Mouse (Mus musculus) C2C12 (cell line): ENCODE measurements around the gene Fam53b. TPM values are rescaled to one million over a fixed set of nuclear protein-coding genes. Genes with fewer than 3 reads are reported as not detected.

Experiments
- H3K27me3 ChIP-seq: one replicate; pipeline ENCODE4 v1.6.1; 2011; ENCODE audit not compliant: control insufficient read depth, insufficient read depth, insufficient read length
- H3K36me3 ChIP-seq: one replicate; pipeline ENCODE4 v1.6.1; 2011; ENCODE audit not compliant: control insufficient read depth, insufficient read depth
- H3K4me3 ChIP-seq: one replicate; pipeline ENCODE4 v1.5.1; 2011; ENCODE audit warnings: mild to moderate bottlenecking, control low read depth; ENCODE audit not compliant: poor library complexity, insufficient read depth, severe bottlenecking
- H3K79me2 ChIP-seq: one replicate; pipeline ENCODE4 v1.6.1; 2011; ENCODE audit not compliant: control insufficient read depth, insufficient read depth
- H3K79me3 ChIP-seq: one replicate; pipeline ENCODE4 v1.6.1; 2011; ENCODE audit warnings: low read depth, control low read depth
- H3ac ChIP-seq: one replicate; pipeline ENCODE3; 2011; ENCODE audit warnings: low read depth; ENCODE audit not compliant: control insufficient read depth, insufficient read length
- CEBPB ChIP-seq: IDR thresholded peaks from one replicate; pipeline ENCODE4 v1.6.1; 2011; ENCODE audit warnings: low read depth, mild to moderate bottlenecking, control low read depth, moderate library complexity
- CTCF ChIP-seq: IDR thresholded peaks from one replicate; pipeline ENCODE4 v1.5.1; 2011; ENCODE audit not compliant: control insufficient read depth, insufficient read depth, insufficient read length
- FOSL1 ChIP-seq: IDR thresholded peaks from one replicate; pipeline ENCODE4 v1.8.0; 2011; ENCODE audit warnings: mild to moderate bottlenecking, low read length; ENCODE audit not compliant: poor library complexity, insufficient read depth, severe bottlenecking
- MAX ChIP-seq: IDR thresholded peaks from one replicate; pipeline ENCODE4 v1.6.1; 2011; ENCODE audit warnings: mild to moderate bottlenecking, control low read depth
- MYOD1 ChIP-seq: IDR thresholded peaks from one replicate; pipeline ENCODE4 v1.6.1; 2011; ENCODE audit warnings: low read depth; ENCODE audit not compliant: control insufficient read depth, insufficient read length
- MYOG ChIP-seq: IDR thresholded peaks from one replicate; pipeline ENCODE4 v1.6.1; 2011; ENCODE audit not compliant: control insufficient read depth, insufficient read length; ENCODE audit errors: extremely low read depth
- USF1 ChIP-seq: IDR thresholded peaks from one replicate; pipeline ENCODE4 v1.6.1; 2011; ENCODE audit warnings: low read depth, mild to moderate bottlenecking, control low read depth, moderate library complexity
- polyA plus RNA-seq: library from polyadenylated mRNA; unstranded; fragments of >200 nt; fragmentation: generic; extraction: Trizol; gene quantifications from one replicate; pipeline ENCODE4 v1.2.1, GENCODE M21; 2012; ENCODE audit warnings: missing spikeins

Fam53b gene
- polyA plus RNA-seq, 1 experiment = 3.2 TPM

DNA sequence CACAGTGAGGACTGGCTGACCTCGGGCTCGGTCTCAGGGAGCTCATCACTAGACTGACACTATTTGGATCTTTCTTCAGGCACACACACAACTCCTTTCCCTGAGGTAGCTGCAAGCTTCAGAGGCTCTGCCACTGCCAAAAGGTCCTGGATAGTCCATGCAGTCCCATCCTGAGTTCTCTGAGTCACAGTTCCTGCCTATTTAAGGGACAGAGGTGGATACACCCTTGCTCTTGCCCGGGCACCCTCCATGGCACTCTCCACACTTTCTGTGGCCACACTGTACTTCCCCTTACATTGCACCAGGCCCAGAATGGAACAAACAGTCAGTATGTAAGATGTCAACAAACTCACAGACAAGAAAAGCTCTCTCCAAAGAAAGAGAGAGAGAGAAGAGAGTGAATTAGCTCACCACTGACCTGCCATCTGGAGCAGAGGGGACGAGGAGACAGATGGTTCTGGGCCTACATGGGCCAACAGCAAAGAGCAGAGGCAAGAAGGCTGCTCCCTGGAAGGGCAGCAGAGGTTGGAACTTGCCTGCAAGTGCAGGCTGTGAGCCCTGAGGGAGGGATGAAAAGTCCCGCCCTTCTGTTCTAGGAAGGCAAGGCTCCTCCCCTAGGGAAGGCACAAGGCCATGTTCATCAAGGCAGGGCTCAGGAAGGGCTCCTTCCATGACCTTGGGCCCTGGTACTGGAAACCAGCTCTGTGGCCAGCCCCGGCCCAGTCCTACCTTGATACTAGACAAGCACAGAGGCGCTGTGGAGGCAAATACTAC, 37.2 kb downstream of the Fam53b start:
- TF ChIP-seq USF1 (no peak), FOSL1 (no peak)
- H3K4me3 ChIP-seq = no peak overlapping the region
- no peaks in the 10 kb centered on the region for H3K27me3 ChIP-seq
- no peak overlapping the region for H3ac ChIP-seq
- no peaks in the 10 kb centered on the region for H3K36me3 ChIP-seq
- no peaks in the 10 kb centered on the region for H3K79me3 ChIP-seq
- H3K79me2 ChIP-seq = no peaks in the 10 kb centered on the region

DNA sequence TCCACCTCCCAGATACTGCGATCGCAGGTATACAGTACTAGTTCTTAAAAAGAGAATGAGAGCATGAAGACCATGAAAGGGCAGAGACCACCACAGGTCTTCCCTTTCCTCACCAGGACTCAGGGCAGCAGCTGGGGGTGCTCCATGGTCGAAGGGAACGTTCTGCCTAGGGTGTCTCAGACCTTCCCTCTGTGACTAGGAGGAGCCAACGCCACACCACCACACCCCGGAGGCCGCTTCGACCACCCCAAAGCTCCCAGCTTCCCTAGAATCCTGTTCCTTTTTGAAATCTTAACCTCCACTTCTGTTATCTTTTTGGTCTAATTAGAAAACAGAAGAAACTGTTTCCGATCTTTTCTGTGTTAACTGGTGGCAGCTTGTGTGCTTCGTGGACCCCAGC, 37.8 kb downstream of the Fam53b start:
- H3K79me3 ChIP-seq = no peaks in the 10 kb centered on the region
- no peak for TF ChIP-seq MYOD1
- no peaks in the 10 kb centered on the region for H3K27me3 ChIP-seq
- H3K36me3 ChIP-seq = no peaks in the 10 kb centered on the region
- no peaks in the 10 kb centered on the region for H3K79me2 ChIP-seq
- H3K4me3 ChIP-seq = no peak overlapping the region
- H3ac ChIP-seq = no peak overlapping the region

DNA sequence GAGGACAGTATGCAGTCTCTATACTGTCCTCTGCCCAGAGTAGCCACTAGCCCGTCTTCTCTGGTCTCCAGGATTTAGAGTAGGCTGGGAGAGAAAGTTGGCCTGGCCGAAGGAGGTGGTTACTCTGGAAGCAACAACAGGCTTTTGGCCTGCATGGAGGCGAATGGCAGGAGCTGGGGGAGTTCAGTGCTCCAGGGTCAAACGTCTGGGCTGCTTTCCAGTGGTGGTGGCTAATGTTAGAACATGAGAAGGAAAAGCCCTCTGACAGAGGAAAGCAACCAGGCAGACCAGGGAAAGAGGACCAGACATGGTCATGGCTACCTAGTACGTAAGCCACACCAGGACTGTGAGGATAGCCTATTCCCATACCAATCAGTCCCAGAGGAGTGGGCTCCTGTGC, 38.4 kb downstream of the Fam53b start:
- no peaks in the 10 kb centered on the region for H3K27me3 ChIP-seq
- TF ChIP-seq CEBPB = no peak
- TF ChIP-seq MYOD1 = no peak
- TF ChIP-seq USF1 = no peak
- no peak for TF ChIP-seq FOSL1
- TF ChIP-seq MAX = no peak
- TF ChIP-seq CTCF = no peak
- TF ChIP-seq MYOG = no peak
- no peaks in the 10 kb centered on the region for H3K79me3 ChIP-seq
- H3K4me3 ChIP-seq = no peak overlapping the region
- H3K36me3 ChIP-seq = no peaks in the 10 kb centered on the region
- no peak overlapping the region for H3ac ChIP-seq
- no peaks in the 10 kb centered on the region for H3K79me2 ChIP-seq

DNA sequence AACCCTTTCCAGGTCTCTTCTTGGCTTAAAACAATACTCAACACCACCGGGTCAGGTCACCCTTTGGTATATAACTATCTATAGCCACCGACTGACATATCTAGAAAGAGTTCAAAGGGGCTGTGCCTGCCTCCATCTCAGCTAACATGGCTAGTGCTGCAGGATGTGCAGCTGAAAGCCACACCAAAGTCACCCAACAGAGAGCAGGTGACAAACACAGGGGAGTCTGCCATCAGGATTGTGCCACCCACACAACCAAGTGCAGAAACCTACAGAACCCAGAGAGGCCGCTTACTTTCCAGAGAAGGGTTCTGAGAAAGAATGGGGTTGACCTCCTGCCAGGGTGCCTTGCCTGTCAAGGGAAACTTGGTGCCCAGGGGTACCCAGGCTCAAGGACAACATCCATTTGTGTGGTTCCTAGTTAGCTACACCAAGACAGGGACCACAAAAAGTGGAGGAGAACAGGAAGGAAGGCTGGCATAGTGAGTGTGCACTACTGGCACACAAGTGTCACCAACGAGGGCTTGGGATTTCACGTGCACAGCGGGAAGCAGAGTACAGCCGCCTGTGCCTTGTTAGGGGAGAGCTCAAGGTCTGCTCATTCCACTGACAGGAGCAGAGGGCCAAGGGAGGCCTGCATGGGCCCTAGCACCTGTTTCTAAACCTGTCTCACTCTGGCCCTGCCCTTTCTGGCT, 40.5 kb downstream of the Fam53b start:
- Histone ChIP-seq H3K36me3 (no peaks in the 10 kb centered on the region), H3K79me3 (no peaks in the 10 kb centered on the region), H3K4me3 (no peak overlapping the region), H3ac (no peak overlapping the region), H3K27me3 (no peaks in the 10 kb centered on the region), H3K79me2 (no peaks in the 10 kb centered on the region)
- TF ChIP-seq CTCF (no peak), MYOD1 (no peak), MYOG (no peak), CEBPB (no peak), MAX (no peak), USF1 (no peak), FOSL1 (no peak)

DNA sequence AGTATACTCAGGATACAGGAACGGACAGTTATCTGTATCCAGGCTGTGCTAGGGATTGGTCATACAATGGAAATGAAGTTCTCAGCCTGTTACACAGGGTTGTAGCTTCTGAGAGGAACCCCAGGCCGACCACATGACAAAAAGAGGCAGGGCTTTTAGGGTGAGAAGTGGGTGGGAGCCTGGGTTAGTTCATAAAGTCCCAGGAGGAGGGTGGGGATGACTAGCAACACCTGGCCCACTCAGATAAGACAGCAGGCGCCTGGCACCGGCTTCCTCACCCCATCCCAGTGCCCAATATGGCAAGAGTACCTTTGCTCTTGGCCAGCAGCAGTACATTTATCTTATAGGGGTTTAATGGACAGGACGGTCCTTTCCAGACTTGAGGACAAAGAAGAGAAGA, 41.2 kb downstream of the Fam53b start:
- Histone ChIP-seq H3K4me3 (no peak overlapping the region), H3K79me2 (no peaks in the 10 kb centered on the region), H3ac (no peak overlapping the region), H3K79me3 (no peaks in the 10 kb centered on the region), H3K36me3 (no peaks in the 10 kb centered on the region), H3K27me3 (no peaks in the 10 kb centered on the region)
- no peak for TF ChIP-seq FOSL1

DNA sequence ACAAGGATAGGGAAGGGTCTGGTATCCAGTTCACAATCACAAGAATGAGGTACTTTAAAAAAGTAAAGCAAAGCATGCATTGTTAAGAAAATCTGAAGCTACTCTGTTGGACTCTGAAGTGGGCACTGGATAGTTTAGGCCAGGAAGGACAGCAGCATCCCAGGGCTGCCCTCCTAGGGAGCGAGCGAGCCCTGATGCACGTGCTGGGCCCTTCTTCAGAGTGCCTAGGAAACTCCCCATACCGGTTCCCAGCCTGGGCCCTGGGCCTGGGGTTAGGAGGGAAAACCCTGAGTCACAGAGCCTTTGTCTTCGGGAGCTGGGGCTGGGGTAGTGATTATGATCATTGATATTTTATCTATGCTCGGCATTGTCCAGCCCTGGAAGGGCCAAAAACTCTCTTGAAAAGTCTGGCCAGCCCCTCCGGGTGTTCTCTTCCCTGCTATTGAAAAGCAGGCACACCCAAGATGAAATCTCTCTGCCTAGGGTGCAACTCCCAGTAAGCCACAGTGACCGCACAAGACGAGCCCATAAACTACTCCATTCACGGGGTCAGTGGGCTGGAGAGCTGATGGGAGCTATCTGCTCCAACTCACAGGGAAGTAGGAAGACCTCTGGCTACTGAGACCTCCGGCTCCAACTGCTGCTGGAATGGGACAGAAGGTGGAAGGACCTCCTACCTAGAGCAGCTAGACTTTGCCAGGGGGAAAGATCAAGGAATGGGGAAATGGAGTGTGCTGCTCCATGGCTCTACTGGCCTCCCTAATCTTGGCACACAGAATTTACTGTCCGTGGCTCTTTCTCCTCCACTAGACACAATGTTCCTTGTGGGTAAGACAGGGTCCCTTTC, 45.0 kb downstream of the Fam53b start:
- no peak for TF ChIP-seq FOSL1
- TF ChIP-seq CEBPB = no peak
- TF ChIP-seq MYOD1 = no peak
- no peak for TF ChIP-seq CTCF
- no peak for TF ChIP-seq MAX
- TF ChIP-seq USF1 = no peak
- TF ChIP-seq MYOG = no peak
- no peaks in the 10 kb centered on the region for H3K79me2 ChIP-seq
- H3ac ChIP-seq = no peak overlapping the region
- H3K4me3 ChIP-seq = no peak overlapping the region
- H3K79me3 ChIP-seq = no peaks in the 10 kb centered on the region
- H3K36me3 ChIP-seq = no peaks in the 10 kb centered on the region
- no peaks in the 10 kb centered on the region for H3K27me3 ChIP-seq
